Mouse (Mus musculus): ENCODE data around the gene Kin.

Gene Kin

GRCm38 (mm10) chr2:10108535-10109189 lies 28.3 kb downstream of the Kin start:
- DNase-seq (ENCODE audit: low spot score), result no peak

- no peak for DNase-seq (ENCODE audit: low spot score)
Measured at GRCm38 (mm10) chr2:10118751-10119150, 38.4 kb downstream of the Kin start.

GRCm38 (mm10) chr2:10119276-10119675 lies 38.9 kb downstream of the Kin start:
- no peak for DNase-seq (ENCODE audit: low spot score)

GRCm38 (mm10) chr2:10121826-10122225 lies 41.4 kb downstream of the Kin start:
- DNase-seq (ENCODE audit: low spot score), result no peak

- DNase-seq (ENCODE audit: low spot score), result no peak
Measured at GRCm38 (mm10) chr2:10126122-10126521, 45.7 kb downstream of the Kin start.

GRCm38 (mm10) chr2:10127471-10127870 lies 47.1 kb downstream of the Kin start:
- no peak for DNase-seq (ENCODE audit: low spot score)

GRCm38 (mm10) chr2:10128571-10128970 lies 48.2 kb downstream of the Kin start:
- DNase-seq (ENCODE audit: low spot score), result no peak

GRCm38 (mm10) chr2:10130341-10130990 lies 50.1 kb downstream of the Kin start:
- DNase-seq (ENCODE audit: low spot score), result no peak

- DNase-seq (ENCODE audit: low spot score), result no peak
Measured at GRCm38 (mm10) chr2:10131296-10131695, 50.9 kb downstream of the Kin start, which contains the start of gene Itih2. Itih2 (minus strand) TSS chr2:10131396.

GRCm38 (mm10) chr2:10132128-10132527 lies 51.7 kb downstream of the Kin start:
- DNase-seq (ENCODE audit: low spot score), result no peak

GRCm38 (mm10) chr2:10133941-10134340 lies 53.5 kb downstream of the Kin start:
- DNase-seq (ENCODE audit: low spot score), result no peak

GRCm38 (mm10) chr2:10137320-10137719 lies 56.9 kb downstream of the Kin start:
- DNase-seq (ENCODE audit: low spot score), result no peak

- DNase-seq (ENCODE audit: low spot score), result no peak
Measured at GRCm38 (mm10) chr2:10140456-10140855, 60.1 kb downstream of the Kin start.
